Mouse (Mus musculus): ENCODE measurements at regions not wholly inside any gene's neighbourhood (a gene's known extent, or its start where the extent isn't known, plus 50 kb on each side); places are given as distances from the start of the nearest gene placed in this dataset.

GRCm38 (mm10) chr14:58817961-58818504 is 324.7 kb downstream of the 1700129C05Rik start:
- in situ Hi-C loops (cut with MseI, MboI): no loop called here

GRCm38 (mm10) chr14:58816540-58816876 is 326.2 kb downstream of the 1700129C05Rik start:
- in situ Hi-C loops (cut with MseI, MboI): no loop called here

GRCm38 (mm10) chr14:58815616-58816539 is 326.8 kb downstream of the 1700129C05Rik start:
- in situ Hi-C loops (cut with MseI, MboI): no loop called here

- in situ Hi-C loops (cut with MseI, MboI): no loop called here
These were observed 330.1 kb downstream of the 1700129C05Rik start for GRCm38 (mm10) chr14:58812585-58812984.

- in situ Hi-C loops (cut with MseI, MboI): no loop called here
These were observed 341.3 kb downstream of the 1700129C05Rik start for GRCm38 (mm10) chr14:58801402-58801861.

GRCm38 (mm10) chr14:58788190-58788945 is 354.3 kb downstream of the 1700129C05Rik start:
- in situ Hi-C loops (cut with MseI, MboI): no loop called here

- in situ Hi-C loops (cut with MseI, MboI): no loop called here
These were observed 355.1 kb downstream of the 1700129C05Rik start for GRCm38 (mm10) chr14:58787618-58788017.

- in situ Hi-C loops (cut with MseI, MboI): no loop called here
These were observed 355.8 kb downstream of the 1700129C05Rik start for GRCm38 (mm10) chr14:58786791-58787491.

- in situ Hi-C loops (cut with MseI, MboI): no loop called here
These were observed 359.5 kb downstream of the 1700129C05Rik start for GRCm38 (mm10) chr14:58783201-58783600.

- in situ Hi-C loops (cut with MseI, MboI): no loop called here
These were observed 362.4 kb downstream of the 1700129C05Rik start for GRCm38 (mm10) chr14:58780306-58780705.

GRCm38 (mm10) chr14:58778675-58779074 is 364.0 kb downstream of the 1700129C05Rik start:
- in situ Hi-C loops (cut with MseI, MboI): no loop called here

GRCm38 (mm10) chr14:58761291-58761690 is 381.4 kb downstream of the 1700129C05Rik start:
- in situ Hi-C loops (cut with MseI, MboI): no loop called here

GRCm38 (mm10) chr14:58759759-58760158 is 382.9 kb downstream of the 1700129C05Rik start:
- in situ Hi-C loops (cut with MseI, MboI): no loop called here

- in situ Hi-C loops (cut with MseI, MboI): no loop called here
These were observed 388.9 kb downstream of the 1700129C05Rik start for GRCm38 (mm10) chr14:58753781-58754180.

- in situ Hi-C loops (cut with MseI, MboI): no loop called here
These were observed 389.6 kb downstream of the 1700129C05Rik start for GRCm38 (mm10) chr14:58753136-58753535.

GRCm38 (mm10) chr14:58726418-58726817 is 416.3 kb downstream of the 1700129C05Rik start:
- in situ Hi-C loops (cut with MseI, MboI): no loop called here

GRCm38 (mm10) chr14:58714856-58715255 is 427.8 kb downstream of the 1700129C05Rik start:
- in situ Hi-C loops (cut with MseI, MboI): no loop called here

GRCm38 (mm10) chr14:58709861-58710260 is 432.8 kb downstream of the 1700129C05Rik start:
- in situ Hi-C loops (cut with MseI, MboI): no loop called here

- in situ Hi-C loops (cut with MseI, MboI): no loop called here
These were observed 433.4 kb downstream of the 1700129C05Rik start for GRCm38 (mm10) chr14:58709281-58709680.

GRCm38 (mm10) chr14:58701765-58702164 is 440.9 kb downstream of the 1700129C05Rik start:
- in situ Hi-C loops (cut with MseI, MboI): no loop called here

GRCm38 (mm10) chr14:58691129-58691828 is 451.4 kb downstream of the 1700129C05Rik start:
- in situ Hi-C loops (cut with MseI, MboI): no loop called here

Measured in mouse trophoblast stem cell (cell line).